Mouse (Mus musculus): ENCODE results near the gene Poc1b. TPM values are rescaled to one million over a fixed set of nuclear protein-coding genes. Genes with fewer than 3 reads are reported as not detected.
A peak's percentile ranks its signal among the peaks of the same experiment; 100 is the strongest.
"Not testable (repeated sequence)": the region's sequence is repeated elsewhere in the genome, so short reads cannot be mapped to it uniquely, and the experiment has no call there.

Gene Poc1b
- total RNA-seq, 2 experiments from 2014 or later = 9.5 to 12.0 TPM

DNA sequence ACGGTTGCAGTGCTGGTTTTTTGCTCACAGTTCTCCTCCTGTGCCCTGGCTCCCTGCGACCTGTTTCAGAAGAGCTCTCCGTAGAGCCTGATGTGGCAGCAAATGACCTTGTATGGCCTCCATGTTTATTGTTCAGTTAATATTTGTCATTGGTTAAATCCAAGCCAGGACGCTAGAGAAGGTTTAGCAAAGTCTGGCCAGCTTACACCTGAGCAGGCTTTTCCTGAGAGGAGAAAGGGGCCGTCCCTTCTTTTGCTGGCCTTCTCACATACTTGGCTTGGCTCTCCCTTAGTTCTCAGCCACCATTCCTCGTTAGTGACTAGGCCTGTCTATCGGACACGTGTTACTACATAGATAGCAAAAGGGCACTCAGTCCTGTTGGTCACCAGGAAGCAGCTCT, 47.8 kb downstream of the Poc1b start:
- DNase-seq (ENCODE audit: low spot score in 2 of 2) = no peak

GRCm38 (mm10) chr10:99156808-99157207, 50.0 kb downstream of the Poc1b start:
- no peak for DNase-seq (ENCODE audit: low spot score in 2 of 2)

GRCm38 (mm10) chr10:99157697-99158096, 50.9 kb downstream of the Poc1b start:
- DNase-seq (ENCODE audit: low spot score in 2 of 2) = not testable (repeated sequence)

GRCm38 (mm10) chr10:99161987-99162582, 55.2 kb downstream of the Poc1b start:
- no peak for DNase-seq (ENCODE audit: low spot score in 2 of 2)

- no peak for DNase-seq (ENCODE audit: low spot score in 2 of 2)
Measured at GRCm38 (mm10) chr10:99163002-99163401, 56.2 kb downstream of the Poc1b start.

DNA sequence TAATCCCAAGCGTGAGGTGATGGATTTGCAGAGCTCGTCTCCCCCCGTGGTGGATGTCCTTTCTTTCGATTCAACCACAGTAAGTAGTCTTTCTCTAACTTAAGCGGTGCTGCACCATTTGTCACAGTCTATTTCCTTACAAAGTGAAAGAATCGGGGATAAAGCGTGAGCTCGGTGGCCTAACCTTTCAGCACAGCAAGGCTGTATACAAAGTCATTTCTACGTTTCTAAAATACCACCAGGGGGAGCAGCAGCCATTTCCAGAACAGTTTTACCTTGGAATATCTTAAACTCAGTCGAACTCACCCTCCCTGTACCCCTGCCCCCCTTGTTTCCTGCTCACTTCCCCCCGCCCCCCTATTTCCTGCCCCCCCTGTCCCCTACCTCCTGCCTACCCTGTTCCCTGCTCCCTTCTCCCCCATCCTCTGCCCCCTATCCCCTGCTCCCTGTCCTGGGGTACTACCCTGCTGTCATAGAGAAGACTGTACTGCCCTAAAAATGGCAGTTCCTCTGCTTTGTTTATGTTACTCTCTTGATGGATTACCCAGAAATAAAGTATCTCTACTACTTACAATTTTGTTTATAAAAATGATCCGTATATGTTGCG, 58.1 kb downstream of the Poc1b start:
- DNase-seq (ENCODE audit: low spot score in 2 of 2) = no peak

DNA sequence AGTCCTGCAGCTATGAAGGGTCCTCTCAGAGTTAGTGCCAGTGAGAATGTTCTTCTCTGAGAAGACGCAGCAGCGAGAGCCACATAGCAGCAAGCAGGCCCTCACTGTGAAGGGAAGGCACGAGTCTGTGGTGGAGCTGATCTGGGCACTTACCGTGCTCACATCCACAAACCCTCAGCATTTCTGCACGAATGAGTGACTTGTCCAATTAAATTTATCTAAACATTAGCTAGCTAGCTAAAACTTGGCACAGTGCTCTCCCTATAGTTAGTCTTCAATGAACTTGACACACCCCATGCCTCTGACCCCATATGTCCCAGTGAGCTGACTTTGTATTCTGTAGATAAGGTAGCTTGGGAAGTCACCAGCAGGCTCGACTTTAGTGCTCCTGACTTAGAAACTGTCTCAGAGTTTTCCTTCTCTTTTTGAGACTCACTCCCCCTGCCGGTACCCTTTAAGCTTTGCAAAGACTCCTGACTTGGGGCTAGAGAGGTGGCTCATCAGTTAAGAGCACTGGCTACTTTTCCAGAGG, 59.0 kb downstream of the Poc1b start:
- no peak for DNase-seq (ENCODE audit: low spot score in 2 of 2)

DNA sequence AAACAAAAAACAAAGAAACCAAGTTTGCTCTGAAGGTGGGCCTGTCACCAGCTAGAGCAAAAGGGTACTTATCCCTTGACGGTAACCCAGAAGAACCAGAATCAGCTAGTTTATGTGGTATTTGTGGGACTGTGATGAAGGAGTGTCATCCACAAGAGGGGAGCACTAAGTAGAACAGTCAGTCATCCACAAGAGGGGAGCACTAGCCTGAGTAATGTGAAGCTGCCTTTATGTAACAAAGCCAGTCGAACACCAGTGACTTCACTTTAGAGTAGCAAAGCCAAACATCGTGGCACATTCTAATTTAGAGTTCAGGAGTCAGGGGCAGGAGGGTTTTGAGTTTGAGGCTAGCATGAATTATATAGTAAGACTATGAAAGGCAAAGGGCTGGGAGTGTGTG, 59.6 kb downstream of the Poc1b start:
- DNase-seq (ENCODE audit: low spot score in 2 of 2) = no peak

GRCm38 (mm10) chr10:99168404-99168803, 61.6 kb downstream of the Poc1b start:
- DNase-seq (ENCODE audit: low spot score in 2 of 2) = no peak

- no peak for DNase-seq (ENCODE audit: low spot score in 2 of 2)
Measured at GRCm38 (mm10) chr10:99168840-99169764, 62.3 kb downstream of the Poc1b start.

- DNase-seq (ENCODE audit: low spot score in 2 of 2) = no peak
Measured at GRCm38 (mm10) chr10:99169765-99170129, 62.9 kb downstream of the Poc1b start.

GRCm38 (mm10) chr10:99171961-99172497, 65.2 kb downstream of the Poc1b start:
- DNase-seq (ENCODE audit: low spot score in 2 of 2) = peak in 1 of 2 experiments; percentile 37

GRCm38 (mm10) chr10:99172906-99173507, 66.2 kb downstream of the Poc1b start:
- no peak for DNase-seq (ENCODE audit: low spot score in 2 of 2)

DNA sequence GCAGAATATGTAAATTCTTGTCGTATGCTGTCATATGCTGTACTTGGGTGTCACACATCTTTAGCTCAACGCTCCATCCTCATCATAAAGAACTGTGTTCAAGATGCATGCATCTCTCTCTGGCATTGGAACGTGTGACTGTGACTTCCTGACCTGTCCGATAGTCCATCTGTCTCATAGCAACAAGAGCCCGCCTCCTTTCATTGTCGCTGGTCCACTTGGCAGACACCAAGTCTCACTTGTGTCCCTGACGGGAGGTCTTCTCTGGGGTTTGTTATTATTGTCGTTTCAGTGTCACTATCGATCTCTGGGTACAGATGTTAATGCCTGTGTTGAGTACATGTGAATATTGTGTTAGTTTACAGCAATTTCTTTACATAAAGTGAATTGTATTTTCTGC, 70.1 kb downstream of the Poc1b start:
- no peak for DNase-seq (ENCODE audit: low spot score in 2 of 2)

GRCm38 (mm10) chr10:99178118-99178517, 71.3 kb downstream of the Poc1b start:
- no peak for DNase-seq (ENCODE audit: low spot score in 2 of 2)

GRCm38 (mm10) chr10:99179122-99179521, 72.3 kb downstream of the Poc1b start:
- no peak for DNase-seq (ENCODE audit: low spot score in 2 of 2)

DNA sequence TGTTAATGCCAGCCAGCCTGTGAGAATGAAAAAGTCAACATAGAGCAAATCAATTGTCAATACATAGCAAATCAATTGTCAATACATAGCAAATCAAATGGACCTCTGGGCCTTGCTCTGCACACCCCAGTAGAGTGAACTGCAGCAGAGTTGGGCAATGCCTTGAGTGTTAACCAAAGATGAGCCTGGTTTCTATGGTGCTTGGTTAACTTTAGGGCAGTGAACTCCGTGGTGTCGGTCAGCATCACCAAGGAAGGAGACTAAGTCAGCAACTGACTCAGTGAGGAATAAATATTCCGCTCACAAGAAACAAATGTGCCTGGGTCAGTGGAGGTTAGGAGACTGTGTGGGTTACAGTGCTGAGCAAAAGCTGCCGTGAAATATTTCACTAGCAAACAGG, 72.7 kb downstream of the Poc1b start:
- DNase-seq (ENCODE audit: low spot score in 2 of 2) = no peak

GRCm38 (mm10) chr10:99181497-99181896, 74.7 kb downstream of the Poc1b start:
- no peak for DNase-seq (ENCODE audit: low spot score in 2 of 2)

DNA sequence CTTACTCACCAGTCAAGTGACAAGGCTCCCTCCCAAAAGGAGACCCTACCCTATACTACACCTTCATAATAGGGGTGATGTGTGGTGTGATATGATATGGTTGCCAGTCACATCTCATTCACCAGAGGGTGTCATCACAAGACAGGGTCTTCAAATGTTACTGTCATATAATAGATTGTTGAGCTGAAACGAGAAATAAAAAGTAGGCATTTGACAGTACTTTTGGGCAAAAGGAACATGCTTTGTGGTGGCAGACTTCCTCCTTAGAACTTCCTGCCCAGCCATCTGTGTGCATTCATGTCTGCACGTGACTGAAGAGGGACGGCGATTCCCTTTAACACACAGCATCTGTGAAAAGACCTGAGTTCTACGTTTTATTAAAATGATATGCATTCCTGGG, 75.3 kb downstream of the Poc1b start:
- no peak for DNase-seq (ENCODE audit: low spot score in 2 of 2)

- DNase-seq (ENCODE audit: low spot score in 2 of 2) = no peak
Measured at GRCm38 (mm10) chr10:99188175-99188574, 81.3 kb downstream of the Poc1b start.

All from adrenal gland, adult 18-20 months (tissue).